Mouse (Mus musculus): ENCODE results near the gene Rab4a. TPM values are rescaled to one million over a fixed set of nuclear protein-coding genes. Genes with fewer than 3 reads are reported as not detected.

Rab4a gene
- polyA plus RNA-seq (2012; rRNA removed; ENCODE audit: low replicate concordance) = 19.8 and 23.7 TPM in 2 replicates

DNA sequence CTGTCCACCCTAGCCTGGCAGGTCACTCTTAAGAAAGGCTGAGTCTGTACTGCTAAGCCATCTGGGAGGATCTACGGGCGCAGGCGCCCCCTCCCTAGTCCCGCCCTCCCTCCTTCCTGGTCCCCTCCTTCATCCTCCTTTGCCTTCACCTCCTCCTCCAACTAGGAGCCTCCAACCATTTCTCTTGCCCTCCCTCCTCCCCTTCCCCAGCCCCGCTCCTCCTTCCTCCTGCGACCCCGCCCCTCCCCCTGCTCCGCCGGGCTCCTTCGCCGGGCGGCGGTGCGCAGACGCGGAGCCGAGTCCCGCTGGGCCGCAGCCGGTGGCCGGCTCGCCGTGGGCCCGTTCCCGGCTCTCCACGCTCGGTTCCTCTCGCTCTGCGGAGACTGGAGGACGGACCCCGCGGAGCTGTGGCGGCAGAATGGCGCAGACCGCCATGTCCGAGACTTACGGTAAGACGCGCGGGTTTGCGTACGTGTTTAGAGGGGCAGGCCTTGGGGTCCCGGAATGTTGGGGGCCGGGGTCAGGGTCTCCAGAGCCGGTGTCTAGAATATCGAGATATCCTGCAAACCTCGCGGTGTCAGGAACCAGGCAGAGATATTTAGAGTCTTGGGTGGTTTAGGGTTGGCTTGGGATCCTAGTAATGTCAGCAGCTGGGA is at the start of gene Rab4a:
Gene Rab4a, plus strand, starts transcription at position 268 of the 656 bp plus-strand sequence.

DNA sequence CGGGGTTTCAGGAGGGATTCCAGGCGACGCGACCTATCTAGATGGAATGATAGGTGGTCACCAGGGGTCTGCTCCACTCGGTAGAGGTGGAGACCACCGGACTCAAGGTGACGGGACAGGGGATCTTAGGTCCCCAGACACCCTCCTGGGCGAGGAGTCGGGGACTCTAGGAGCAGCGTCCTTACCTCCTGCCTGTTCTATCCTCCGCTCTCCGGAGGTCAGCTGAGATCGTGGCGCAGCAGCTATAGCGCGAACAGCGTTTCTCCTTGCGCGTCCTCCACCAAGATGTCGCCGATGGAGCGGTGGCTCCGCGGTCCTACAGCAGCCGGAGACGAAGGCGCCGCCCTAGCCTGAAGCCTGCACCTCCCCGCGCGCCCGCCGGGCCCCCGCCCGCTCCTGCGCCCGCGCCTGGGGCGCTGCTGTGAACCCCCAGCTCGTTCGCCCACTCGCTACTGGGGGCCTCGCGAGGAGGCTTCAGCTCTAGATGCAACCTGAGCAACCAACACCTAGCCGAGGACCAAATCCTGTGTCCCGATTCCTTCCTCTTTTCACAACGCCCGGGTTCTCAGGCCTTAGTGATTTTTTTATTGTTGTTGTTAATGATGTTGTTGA is 54.0 kb downstream of the Rab4a start, which contains the start of gene Ccsap:
Gene Ccsap, minus strand, starts transcription at position 562 of the 612 bp plus-strand sequence.

Other genes with a start within 250 kb of the Rab4a start
- 12.4 and 33.5 TPM in 2 replicates for gene Rhou, start 152.1 kb upstream of the Rab4a start, polyA plus RNA-seq (2012; rRNA removed; ENCODE audit: low replicate concordance)
- gene Ccsap, start 54.2 kb downstream of the Rab4a start, polyA plus RNA-seq (2012; rRNA removed; ENCODE audit: low replicate concordance) = 0.83 and 1.6 TPM in 2 replicates
- 162 and 251 TPM in 2 replicates for gene Acta1, start 88.8 kb downstream of the Rab4a start, polyA plus RNA-seq (2012; rRNA removed; ENCODE audit: low replicate concordance)
- 12.1 and 23.6 TPM in 2 replicates for gene Nup133, start 143.3 kb downstream of the Rab4a start, polyA plus RNA-seq (2012; rRNA removed; ENCODE audit: low replicate concordance)
- gene Abcb10, start 177.1 kb downstream of the Rab4a start, polyA plus RNA-seq (2012; rRNA removed; ENCODE audit: low replicate concordance) = 12.1 and 16.5 TPM in 2 replicates
- 20.0 and 46.2 TPM in 2 replicates for gene Taf5l, start 215.4 kb downstream of the Rab4a start, polyA plus RNA-seq (2012; rRNA removed; ENCODE audit: low replicate concordance)
- 3.5 and 10.4 TPM in 2 replicates for gene Urb2, start 215.5 kb downstream of the Rab4a start, polyA plus RNA-seq (2012; rRNA removed; ENCODE audit: low replicate concordance)